Mouse (Mus musculus) midbrain, embryonic 10.5 days (tissue): ENCODE results near the gene Lrp2. TPM values are rescaled to one million over a fixed set of nuclear protein-coding genes. Genes with fewer than 3 reads are reported as not detected.

Experiments used
- DNase-seq: peaks from one replicate; pipeline ENCODE4 v3.0.0-alpha.2; 2017; ENCODE audit warnings: low spot score
- H3K27ac ChIP-seq: fragments of 300-500 bp; sonication (generic); replicated peaks from 2 replicates; pipeline ENCODE4 v1.5.1; 2016; ENCODE audit warnings: mild to moderate bottlenecking
- H3K27me3 ChIP-seq: fragments of 300-500 bp; sonication (generic); 2 replicates; pipeline ENCODE4 v1.6.1; 2016; ENCODE audit warnings: low read depth, mild to moderate bottlenecking; ENCODE audit not compliant: poor library complexity, severe bottlenecking
- H3K36me3 ChIP-seq: fragments of 300-500 bp; sonication (generic); 2 replicates; pipeline ENCODE4 v1.6.1; 2016; ENCODE audit warnings: mild to moderate bottlenecking, moderate library complexity
- H3K4me1 ChIP-seq: fragments of 300-500 bp; sonication (generic); 2 replicates; pipeline ENCODE4 v1.6.1; 2016
- H3K4me3 ChIP-seq: fragments of 300-500 bp; sonication (generic); 2 replicates; pipeline ENCODE4 v1.5.1; 2016; ENCODE audit warnings: mild to moderate bottlenecking, moderate library complexity
- H3K9me3 ChIP-seq: fragments of 300-500 bp; sonication (generic); replicated peaks from 2 replicates; pipeline ENCODE4 v1.6.1; 2016; ENCODE audit warnings: mild to moderate bottlenecking
- WGBS: fragments of 180-500 bp; shearing (Covaris S2); methylation state at CpG from one replicate; pipeline ENCODE4 v1.1.7; 2016; 5-methylcytosine and 5-hydroxymethylcytosine counted together
- polyA plus RNA-seq: library from polyadenylated mRNA; unstranded; fragments of >200 nt; fragmentation: Nextera tagmentation; extraction: Ambion mirVana; gene quantifications from 2 replicates; pipeline ENCODE4 v1.2.1, GENCODE M21; 2016

Gene Lrp2
- polyA plus RNA-seq, 1 experiment from 2014 or later: 3.4 TPM

GRCm38 (mm10) chr2:69415070-69415469 lies 170.8 kb downstream of the Lrp2 start:
- Histone ChIP-seq H3K27ac (no peak overlapping the region), H3K4me3 (no peak overlapping the region), H3K9me3 (no peaks in the 10 kb centered on the region), H3K36me3 (no peaks in the 10 kb centered on the region), H3K4me1 (peaks cover 32% of the 10 kb centered on the region), H3K27me3 (peaks cover 54% of the 10 kb centered on the region)
- no peak for DNase-seq
- 86% methylated on average over 6 of the region's 6 CpGs for WGBS

- Histone ChIP-seq H3K4me3 (no peak overlapping the region), H3K27ac (no peak overlapping the region), H3K36me3 (no peaks in the 10 kb centered on the region), H3K9me3 (no peaks in the 10 kb centered on the region), H3K27me3 (peaks cover 49% of the 10 kb centered on the region), H3K4me1 (peaks cover 28% of the 10 kb centered on the region)
- WGBS: 93% methylated on average over 10 of the region's 10 CpGs
- no peak for DNase-seq
Observed at GRCm38 (mm10) chr2:69414539-69414938, 171.3 kb downstream of the Lrp2 start.

GRCm38 (mm10) chr2:69405692-69406091 lies 180.2 kb downstream of the Lrp2 start:
- no peak overlapping the region for H3K4me3 ChIP-seq
- WGBS: 94% methylated on average over 5 of the region's 5 CpGs
- no peaks in the 10 kb centered on the region for H3K9me3 ChIP-seq
- H3K27ac ChIP-seq: no peak overlapping the region
- no peak for DNase-seq
- no peaks in the 10 kb centered on the region for H3K36me3 ChIP-seq
- no peaks in the 10 kb centered on the region for H3K4me1 ChIP-seq
- H3K27me3 ChIP-seq: no peaks in the 10 kb centered on the region

GRCm38 (mm10) chr2:69402309-69402708 lies 183.6 kb downstream of the Lrp2 start:
- Histone ChIP-seq H3K9me3 (no peaks in the 10 kb centered on the region), H3K4me3 (no peak overlapping the region), H3K4me1 (no peaks in the 10 kb centered on the region), H3K27me3 (no peaks in the 10 kb centered on the region), H3K36me3 (no peaks in the 10 kb centered on the region), H3K27ac (no peak overlapping the region)
- no peak for DNase-seq
- WGBS: 82% methylated on average over 7 of the region's 7 CpGs

- no peaks in the 10 kb centered on the region for H3K9me3 ChIP-seq
- DNase-seq: no peak
- no peak overlapping the region for H3K27ac ChIP-seq
- no peaks in the 10 kb centered on the region for H3K27me3 ChIP-seq
- no peaks in the 10 kb centered on the region for H3K4me1 ChIP-seq
- WGBS: 89% methylated on average over 6 of the region's 6 CpGs
- H3K36me3 ChIP-seq: no peaks in the 10 kb centered on the region
- H3K4me3 ChIP-seq: no peak overlapping the region
Observed at GRCm38 (mm10) chr2:69401891-69402290, 184.0 kb downstream of the Lrp2 start.

GRCm38 (mm10) chr2:69400866-69401604 lies 184.8 kb downstream of the Lrp2 start:
- Histone ChIP-seq H3K27ac (no peak overlapping the region), H3K4me3 (no peak overlapping the region), H3K36me3 (no peaks in the 10 kb centered on the region), H3K27me3 (no peaks in the 10 kb centered on the region), H3K4me1 (no peaks in the 10 kb centered on the region), H3K9me3 (no peaks in the 10 kb centered on the region)
- no peak for DNase-seq
- 90% methylated on average over 7 of the region's 7 CpGs for WGBS

- Histone ChIP-seq H3K4me3 (no peak overlapping the region), H3K27me3 (no peaks in the 10 kb centered on the region), H3K4me1 (no peaks in the 10 kb centered on the region), H3K27ac (no peak overlapping the region), H3K9me3 (no peaks in the 10 kb centered on the region), H3K36me3 (no peaks in the 10 kb centered on the region)
- no peak for DNase-seq
- WGBS: 89% methylated on average over 12 of the region's 12 CpGs
Observed at GRCm38 (mm10) chr2:69396760-69397435, 189.0 kb downstream of the Lrp2 start.

GRCm38 (mm10) chr2:69395597-69396248 lies 190.1 kb downstream of the Lrp2 start:
- H3K4me3 ChIP-seq: no peak overlapping the region
- H3K4me1 ChIP-seq: no peaks in the 10 kb centered on the region
- H3K36me3 ChIP-seq: no peaks in the 10 kb centered on the region
- H3K9me3 ChIP-seq: no peaks in the 10 kb centered on the region
- no peaks in the 10 kb centered on the region for H3K27me3 ChIP-seq
- no peak for DNase-seq
- WGBS: 79% methylated on average over 9 of the region's 9 CpGs
- no peak overlapping the region for H3K27ac ChIP-seq

- no peak overlapping the region for H3K27ac ChIP-seq
- H3K27me3 ChIP-seq: no peaks in the 10 kb centered on the region
- no peaks in the 10 kb centered on the region for H3K9me3 ChIP-seq
- WGBS: 87% methylated on average over 2 of the region's 2 CpGs
- H3K36me3 ChIP-seq: no peaks in the 10 kb centered on the region
- no peaks in the 10 kb centered on the region for H3K4me1 ChIP-seq
- no peak overlapping the region for H3K4me3 ChIP-seq
- no peak for DNase-seq
Observed at GRCm38 (mm10) chr2:69393947-69394346, 191.9 kb downstream of the Lrp2 start.

- DNase-seq: no peak
- H3K9me3 ChIP-seq: no peaks in the 10 kb centered on the region
- no peaks in the 10 kb centered on the region for H3K36me3 ChIP-seq
- H3K27ac ChIP-seq: no peak overlapping the region
- H3K4me3 ChIP-seq: no peak overlapping the region
- no peaks in the 10 kb centered on the region for H3K4me1 ChIP-seq
- WGBS: 83% methylated on average over 3 of the region's 3 CpGs
- no peaks in the 10 kb centered on the region for H3K27me3 ChIP-seq
Observed at GRCm38 (mm10) chr2:69386118-69386871, 199.6 kb downstream of the Lrp2 start.

GRCm38 (mm10) chr2:69382838-69383237 lies 203.0 kb downstream of the Lrp2 start:
- Histone ChIP-seq H3K4me3 (no peak overlapping the region), H3K9me3 (no peaks in the 10 kb centered on the region), H3K4me1 (peaks cover 4% of the 10 kb centered on the region; the same call in 1 of the 2 replicates), H3K27me3 (no peaks in the 10 kb centered on the region), H3K36me3 (no peaks in the 10 kb centered on the region), H3K27ac (no peak overlapping the region)
- DNase-seq: no peak
- 91% methylated on average over 5 of the region's 5 CpGs for WGBS

- DNase-seq: no peak
- Histone ChIP-seq H3K9me3 (no peaks in the 10 kb centered on the region), H3K27me3 (no peaks in the 10 kb centered on the region), H3K27ac (no peak overlapping the region), H3K4me3 (no peak overlapping the region), H3K4me1 (peaks cover 4% of the 10 kb centered on the region; the same call in 1 of the 2 replicates), H3K36me3 (no peaks in the 10 kb centered on the region)
- 50% methylated on average over 8 of the region's 8 CpGs for WGBS
Observed at GRCm38 (mm10) chr2:69381740-69382139, 204.1 kb downstream of the Lrp2 start.
